Mouse (Mus musculus) splenic B cell, adult 2 months (primary cell): Measurements from ENCODE around the gene Metap1.

Source experiments
- DNase-seq: peaks from one replicate; pipeline ENCODE4 v3.0.0-alpha.2; 2011; ENCODE audit warnings: low read depth, low spot score
- H3K27me3 ChIP-seq: 2 replicates; pipeline ENCODE4 v1.6.1; 2012; ENCODE audit warnings: mild to moderate bottlenecking, low read length, moderate library complexity, mixed read lengths; ENCODE audit not compliant: control insufficient read depth, poor library complexity, insufficient read depth, severe bottlenecking
- H3K36me3 ChIP-seq: 2 replicates; pipeline ENCODE4 v1.6.1; 2012; ENCODE audit warnings: mild to moderate bottlenecking, low read length, moderate library complexity, mixed read lengths; ENCODE audit not compliant: control insufficient read depth, poor library complexity, insufficient read depth, severe bottlenecking

Metap1 gene

DNA sequence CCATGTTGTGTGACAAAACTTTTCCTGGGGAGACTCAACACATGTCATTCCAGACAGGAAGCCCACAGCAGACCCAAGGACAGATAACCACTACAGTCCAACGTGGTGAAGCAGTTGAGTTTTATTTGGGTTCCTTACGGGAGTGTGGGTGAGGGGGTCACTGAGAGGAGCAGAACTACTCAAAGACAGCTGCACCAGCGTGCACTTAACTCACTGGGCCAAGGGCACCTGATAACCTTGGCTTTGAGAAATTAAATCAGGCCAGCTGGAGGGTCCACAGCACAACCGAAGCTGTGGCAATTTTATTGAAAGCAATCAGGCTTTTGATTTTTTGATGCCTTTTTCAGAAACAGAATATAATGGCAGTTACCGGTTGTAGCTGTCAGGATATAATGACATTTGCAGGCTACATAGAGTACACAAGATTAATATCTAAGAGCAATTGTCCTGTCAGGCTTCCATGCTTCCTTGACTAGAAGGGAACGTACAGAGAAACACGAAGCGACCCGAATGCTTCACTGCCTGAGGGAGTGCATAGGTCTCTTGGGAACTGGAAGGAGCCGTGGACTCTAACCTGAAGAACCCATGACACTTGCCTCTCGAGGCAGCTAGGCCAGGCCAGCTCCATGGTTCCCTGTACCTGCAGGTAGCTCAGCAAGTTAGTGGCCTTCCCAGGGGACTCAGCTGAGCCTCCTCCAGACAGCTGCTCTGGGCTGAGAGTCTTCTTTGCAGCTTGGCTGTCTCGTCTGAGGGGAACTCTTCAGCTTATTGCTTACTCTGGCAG lies 41.0 kb downstream of the Metap1 start:
- no peaks in the 10 kb centered on the region for H3K27me3 ChIP-seq
- peaks cover 7% of the 10 kb centered on the region for H3K36me3 ChIP-seq
- no peak for DNase-seq

DNA sequence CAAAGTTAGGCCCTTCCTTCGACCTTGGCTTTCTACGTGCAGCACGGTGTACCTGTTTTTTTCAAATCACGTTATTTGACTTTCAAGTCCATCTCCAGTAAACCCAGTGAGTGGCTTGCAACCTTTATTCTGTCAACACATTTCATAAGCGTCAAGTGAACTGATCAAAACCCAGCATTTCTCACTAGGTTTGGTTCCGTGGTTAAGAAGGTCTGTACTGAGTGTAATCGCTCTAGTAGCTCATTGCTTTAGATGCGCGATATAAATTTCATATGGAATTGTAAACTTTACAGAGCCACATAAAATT lies 45.9 kb downstream of the Metap1 start:
- Histone ChIP-seq H3K27me3 (no peaks in the 10 kb centered on the region), H3K36me3 (peaks cover 4% of the 10 kb centered on the region)
- no peak for DNase-seq

DNA sequence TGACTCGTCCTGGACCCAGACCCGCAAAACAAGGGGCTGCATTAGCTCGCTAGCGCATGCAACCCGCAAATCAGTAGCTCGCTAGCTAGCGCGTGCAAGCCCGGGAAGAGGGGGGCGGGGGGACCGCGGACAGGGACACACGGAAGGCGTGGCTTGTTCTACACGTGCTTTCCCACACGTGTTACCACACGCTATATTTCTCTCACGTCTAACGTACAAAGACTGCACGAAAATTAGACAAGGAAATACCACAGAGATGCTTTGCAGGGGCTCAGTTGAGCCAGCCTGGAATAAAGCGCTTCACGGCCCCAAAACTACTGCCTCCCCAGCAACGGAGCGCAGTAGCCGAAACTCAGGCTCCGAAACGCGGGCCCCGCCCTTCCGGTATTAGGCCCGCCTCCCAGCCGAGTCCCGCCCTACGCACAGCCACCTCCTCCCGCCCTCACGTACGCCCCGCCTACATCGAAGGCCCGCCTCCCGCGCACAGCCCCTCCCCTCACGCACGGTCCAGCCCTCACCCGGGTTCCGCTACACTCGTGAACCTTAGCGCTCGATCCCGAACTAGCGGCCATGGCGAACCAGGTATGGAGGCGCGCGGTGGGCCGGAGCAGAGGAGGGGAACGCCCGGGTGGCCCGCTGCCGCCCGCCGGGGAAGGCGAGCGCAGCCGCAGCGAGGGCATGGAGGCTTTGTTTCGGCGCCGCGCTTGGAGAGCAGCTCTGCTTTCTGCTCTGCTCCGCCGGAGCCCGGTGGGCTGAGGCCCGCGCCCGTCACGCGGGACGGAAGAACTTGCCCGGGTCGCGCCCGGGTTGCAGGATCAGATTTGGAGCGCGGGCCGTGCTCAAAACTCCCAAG lies 46.5 kb downstream of the Metap1 start, which contains the start of gene Adh5:
Adh5 (plus strand) TSS at position 482 of the 853 bp plus-strand sequence.
- peaks cover 2% of the 10 kb centered on the region for H3K36me3 ChIP-seq
- peak; percentile 97 for DNase-seq
- H3K27me3 ChIP-seq, result no peaks in the 10 kb centered on the region

DNA sequence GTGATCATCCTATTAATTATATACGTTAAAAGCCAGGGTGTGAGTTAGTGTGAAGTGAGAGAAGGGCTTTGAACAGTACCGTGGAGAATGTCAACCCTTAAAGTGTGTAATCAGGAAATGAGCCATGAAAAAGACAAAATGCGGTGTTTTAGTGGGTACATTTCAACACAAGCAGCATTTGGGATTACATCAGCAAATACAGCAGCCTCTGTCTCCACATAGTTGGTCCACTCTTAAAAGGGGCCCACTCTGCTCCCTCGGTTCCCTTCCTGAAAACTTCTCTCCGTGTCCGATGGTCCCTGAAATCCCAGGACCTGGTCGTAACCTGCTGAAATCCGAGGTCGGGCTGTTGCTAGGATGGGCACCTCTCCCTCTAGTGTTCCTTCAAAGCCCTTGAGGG lies 47.1 kb downstream of the Metap1 start:
- Histone ChIP-seq H3K27me3 (no peaks in the 10 kb centered on the region), H3K36me3 (no peaks in the 10 kb centered on the region)
- DNase-seq, result no peak

DNA sequence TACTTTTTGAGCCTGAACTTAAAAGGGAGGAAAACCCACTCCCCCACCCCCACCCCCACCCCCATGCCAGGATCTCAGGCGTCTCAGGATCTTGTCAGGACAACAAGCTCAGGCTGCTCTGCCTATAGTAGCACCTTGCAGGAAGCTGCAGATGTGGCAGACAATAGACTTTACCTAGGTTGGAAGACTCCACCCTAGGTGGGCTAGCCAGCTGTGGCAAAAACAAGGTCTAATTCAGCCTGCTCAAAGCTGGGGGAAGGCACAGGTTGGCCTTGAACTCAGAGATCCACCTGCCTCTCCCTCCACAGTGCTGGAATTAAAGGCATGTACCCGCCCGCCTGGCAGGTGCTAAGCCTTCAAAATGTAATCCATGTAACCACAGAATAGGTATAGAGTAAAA lies 50.6 kb downstream of the Metap1 start:
- no peak for DNase-seq
- no peaks in the 10 kb centered on the region for H3K36me3 ChIP-seq
- no peaks in the 10 kb centered on the region for H3K27me3 ChIP-seq

DNA sequence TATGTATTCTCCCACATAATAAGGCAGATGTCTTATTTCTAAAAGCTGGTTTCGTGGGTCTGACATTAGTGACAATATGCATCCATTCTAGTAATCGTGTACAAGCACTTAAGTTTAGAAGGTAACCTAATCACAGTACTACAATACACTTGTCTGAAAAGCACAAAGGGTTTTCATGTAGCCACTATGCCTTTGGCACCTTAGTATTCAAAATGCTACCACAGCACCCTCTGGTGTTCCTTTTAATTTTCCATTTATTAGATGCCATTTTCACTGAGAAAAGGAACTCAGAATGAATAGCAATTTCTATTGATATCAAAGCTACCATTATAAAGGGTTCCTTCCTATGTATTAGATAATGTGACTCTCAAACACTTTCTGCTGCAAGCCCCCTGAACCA lies 57.5 kb downstream of the Metap1 start:
- H3K36me3 ChIP-seq, result no peaks in the 10 kb centered on the region
- no peaks in the 10 kb centered on the region for H3K27me3 ChIP-seq
- peak; percentile 45 for DNase-seq

DNA sequence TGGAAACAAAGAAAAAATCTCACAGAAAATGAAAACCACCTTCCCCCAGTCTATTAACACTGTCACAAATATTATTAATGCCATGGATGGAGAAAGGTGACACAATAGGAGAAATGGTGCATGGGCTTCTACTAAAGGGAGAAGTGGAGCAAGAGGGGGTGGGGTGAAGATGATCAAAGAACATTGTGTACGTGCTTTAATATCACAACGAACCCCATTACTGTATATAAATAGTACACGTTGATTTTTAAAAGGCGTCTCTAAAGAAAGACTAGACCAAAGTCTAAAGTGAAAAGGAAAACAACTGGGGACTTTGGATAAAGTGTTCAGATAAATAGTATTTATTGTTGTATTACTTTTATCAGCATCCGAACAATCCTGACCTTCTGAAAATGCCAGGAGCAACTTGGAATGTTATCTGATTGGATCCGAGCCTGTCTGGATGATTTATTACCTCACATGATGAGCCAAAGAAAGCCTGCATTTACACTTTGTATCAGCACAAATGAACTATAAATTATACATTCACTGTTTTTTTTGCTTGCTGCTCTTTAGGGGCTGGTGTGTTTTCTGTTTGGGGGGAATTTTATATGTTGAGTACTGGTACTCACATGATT lies 58.8 kb downstream of the Metap1 start:
- Histone ChIP-seq H3K27me3 (no peaks in the 10 kb centered on the region), H3K36me3 (no peaks in the 10 kb centered on the region)
- no peak for DNase-seq

DNA sequence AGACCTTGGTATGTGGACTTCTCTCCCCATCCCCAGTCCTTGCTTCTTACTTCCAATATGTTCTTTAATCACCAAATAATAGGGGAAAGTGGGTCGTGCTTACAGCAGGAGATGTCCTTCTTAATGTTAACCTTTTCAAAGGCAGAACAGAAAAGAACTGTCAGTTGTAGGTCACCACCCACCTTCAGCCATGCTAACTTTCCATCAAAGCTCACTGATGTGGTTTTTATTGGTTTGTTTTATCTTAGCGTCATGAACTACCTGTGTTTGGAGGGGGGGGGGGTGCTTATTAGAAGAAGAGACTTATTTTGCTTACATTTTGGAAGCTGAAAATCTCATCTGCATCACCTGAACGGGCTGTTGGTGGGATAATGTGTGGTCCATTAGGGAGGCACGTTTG lies 65.1 kb downstream of the Metap1 start:
- no peak for DNase-seq
- H3K36me3 ChIP-seq, result no peaks in the 10 kb centered on the region

DNA sequence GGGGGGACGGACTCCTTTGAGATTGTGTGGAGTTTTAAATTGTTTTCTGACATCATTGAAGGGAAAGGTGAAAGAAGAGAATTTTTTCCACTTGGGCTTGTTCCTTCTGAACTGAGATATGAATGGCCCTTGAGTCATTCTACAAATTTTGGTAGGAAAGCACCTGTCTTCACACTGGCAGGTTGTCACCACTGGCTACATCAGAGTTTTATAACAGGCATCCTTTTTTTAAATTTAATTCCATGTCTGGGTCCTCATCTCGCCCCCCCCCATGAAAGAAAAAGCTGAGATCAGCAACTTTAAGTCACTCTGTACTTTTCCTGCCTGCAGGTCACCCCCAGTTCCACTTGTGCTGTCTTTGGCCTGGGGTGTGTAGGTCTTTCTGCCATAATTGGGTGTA lies 65.7 kb downstream of the Metap1 start:
- Histone ChIP-seq H3K27me3 (no peaks in the 10 kb centered on the region), H3K36me3 (no peaks in the 10 kb centered on the region)
- DNase-seq, result no peak

More for the DNA sequence above, 65.1 kb downstream of the Metap1 start:
- no peaks in the 10 kb centered on the region for H3K27me3 ChIP-seq

DNA sequence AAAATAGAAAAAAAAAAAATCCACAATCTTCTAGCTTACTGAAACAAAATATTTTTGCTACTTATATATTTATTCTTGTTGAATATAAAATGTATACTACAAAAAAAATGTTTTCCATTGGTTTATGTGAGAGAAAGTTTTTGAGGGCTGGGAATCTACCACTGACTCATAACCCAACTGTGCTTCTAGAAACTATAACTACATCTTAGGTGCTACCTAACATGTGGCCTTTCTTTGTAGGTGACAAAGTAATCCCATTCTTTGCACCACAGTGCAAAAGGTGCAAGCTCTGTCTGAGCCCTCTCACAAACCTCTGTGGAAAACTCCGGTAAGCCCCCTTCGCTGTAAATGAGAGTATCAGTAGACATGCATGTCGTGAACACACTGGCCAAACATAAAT lies 68.9 kb downstream of the Metap1 start:
- no peaks in the 10 kb centered on the region for H3K27me3 ChIP-seq

DNA sequence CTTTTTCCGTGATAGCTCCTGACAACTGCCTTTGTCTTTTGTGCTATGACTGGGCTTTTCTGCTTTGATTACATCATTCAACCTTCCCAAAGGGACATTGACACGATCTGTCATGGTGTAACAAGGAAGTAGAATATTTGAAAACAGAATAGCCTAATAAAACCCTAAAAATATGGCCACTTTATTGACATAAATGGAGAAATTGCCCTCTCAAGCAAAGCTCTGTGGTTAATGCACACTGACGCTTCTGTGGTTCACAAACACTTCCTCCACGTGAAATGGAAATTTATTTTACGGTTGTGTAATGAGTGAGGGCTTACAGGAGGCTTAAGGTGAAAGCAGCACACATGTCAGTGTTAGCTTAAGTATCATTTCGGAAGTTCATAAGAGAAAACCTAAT lies 69.9 kb downstream of the Metap1 start:
- DNase-seq, result no peak
- no peaks in the 10 kb centered on the region for H3K36me3 ChIP-seq
- no peaks in the 10 kb centered on the region for H3K27me3 ChIP-seq

More for the DNA sequence above, 68.9 kb downstream of the Metap1 start:
- DNase-seq, result no peak
- no peaks in the 10 kb centered on the region for H3K36me3 ChIP-seq

DNA sequence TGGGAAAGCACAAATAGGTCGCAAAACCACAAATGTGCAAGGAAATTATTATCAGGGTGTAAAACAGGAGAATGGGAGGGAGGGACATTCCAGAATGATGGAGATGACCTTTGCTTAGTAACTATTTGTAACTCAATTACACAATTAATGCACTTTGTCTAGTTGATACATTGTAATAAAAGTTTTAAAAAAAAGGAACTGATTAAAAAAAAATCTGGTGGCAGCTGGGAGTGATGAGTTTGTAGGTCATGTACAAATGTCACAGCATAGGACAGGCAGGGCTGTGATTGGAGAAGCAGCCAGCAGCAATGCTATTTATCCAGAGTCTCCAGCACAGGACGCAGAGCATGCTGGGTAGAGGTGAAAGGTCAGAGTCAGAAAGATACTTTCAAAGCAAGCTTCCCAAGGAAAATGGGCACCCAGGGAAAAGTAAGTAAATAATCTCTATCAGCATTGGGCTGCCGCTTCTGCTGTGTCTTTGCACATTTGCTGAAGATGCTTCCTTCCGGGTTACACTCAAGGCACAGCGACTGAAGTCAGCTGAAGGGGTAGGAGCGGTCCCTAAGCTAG lies 74.1 kb downstream of the Metap1 start, which contains the start of gene Adh4:
Adh4 (plus strand) TSS at position 346 of the 570 bp plus-strand sequence.
- no peaks in the 10 kb centered on the region for H3K36me3 ChIP-seq
- DNase-seq, result no peak
- H3K27me3 ChIP-seq, result no peaks in the 10 kb centered on the region

DNA sequence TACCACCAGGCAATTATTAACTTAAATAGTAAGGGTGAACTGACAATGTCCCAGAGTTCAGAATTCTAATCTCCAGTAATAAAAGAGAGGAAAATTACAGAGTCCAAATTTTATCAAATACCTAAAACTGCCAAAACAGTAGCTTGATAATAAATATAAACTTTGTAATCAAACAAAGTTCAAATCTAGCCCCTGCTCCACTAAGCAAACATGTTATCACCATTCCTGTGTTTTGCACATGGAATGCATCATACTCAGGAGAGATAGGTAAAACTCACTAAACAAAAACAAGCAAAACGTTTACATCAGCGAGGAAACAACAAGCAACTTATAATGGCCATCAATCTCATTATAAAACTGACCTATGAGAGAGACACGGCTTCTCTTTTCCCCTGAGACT lies 79.1 kb downstream of the Metap1 start:
- Histone ChIP-seq H3K36me3 (no peaks in the 10 kb centered on the region), H3K27me3 (no peaks in the 10 kb centered on the region)
- DNase-seq, result no peak

DNA sequence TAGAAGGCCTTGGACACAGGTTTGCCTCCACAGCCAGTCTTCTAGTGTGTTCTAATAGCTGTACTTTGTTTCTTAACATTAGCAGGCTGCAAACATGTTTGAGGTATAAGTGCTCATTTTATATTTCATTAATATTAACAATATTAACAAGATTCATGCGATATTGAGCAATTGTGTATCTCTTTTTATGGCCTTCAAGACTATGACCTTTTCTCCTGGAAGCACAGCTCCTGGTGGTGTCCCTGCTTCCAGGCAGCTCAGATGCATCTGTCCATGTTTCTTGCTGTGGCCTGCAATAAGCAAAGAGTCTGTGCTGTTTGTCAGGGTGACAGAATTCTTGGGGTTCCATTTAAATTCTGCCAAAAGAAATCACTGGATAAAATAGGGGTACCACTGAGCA lies 79.7 kb downstream of the Metap1 start:
- DNase-seq, result no peak
- H3K36me3 ChIP-seq, result no peaks in the 10 kb centered on the region
- H3K27me3 ChIP-seq, result no peaks in the 10 kb centered on the region
